Mouse (Mus musculus): ENCODE data around the gene Itpripl2. TPM values are rescaled to one million over a fixed set of nuclear protein-coding genes. Genes with fewer than 3 reads are reported as not detected.

Itpripl2 gene
- polyA plus RNA-seq, 1 experiment: 0.57 TPM

DNA sequence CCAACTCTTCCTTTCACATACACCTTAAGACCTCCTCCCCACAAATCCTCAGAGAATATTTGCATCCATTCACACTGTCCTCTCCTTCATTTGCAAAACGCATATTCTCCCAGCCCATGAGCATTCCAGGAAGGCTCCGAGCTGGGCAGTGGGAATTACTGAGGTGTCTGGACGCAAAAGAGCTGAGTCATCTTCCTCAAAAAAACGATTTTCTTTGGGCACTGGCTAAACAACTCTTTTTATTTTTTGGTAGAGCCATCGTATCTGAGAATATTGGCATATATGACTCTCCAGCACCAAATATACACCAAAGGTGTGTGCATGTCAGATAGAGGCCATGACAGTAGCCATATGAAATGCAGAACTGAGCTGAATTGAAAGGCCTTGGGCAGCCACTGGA is 4.9 kb downstream of the Itpripl2 start:
- H3K4me3 ChIP-seq (ENCODE audit: control insufficient read depth, low read depth, low read length): no peak overlapping the region
- H3K27me3 ChIP-seq (ENCODE audit: control insufficient read depth, insufficient read depth, low read length): peaks cover 3% of the 10 kb centered on the region; the same call in 1 of the 2 replicates
- H3K4me1 ChIP-seq (ENCODE audit: control insufficient read depth, insufficient read depth, low read length): peaks cover 19% of the 10 kb centered on the region
- no peaks in the 10 kb centered on the region for H3K36me3 ChIP-seq (ENCODE audit: control insufficient read depth, insufficient read depth, low read length)
- TF ChIP-seq POLR2A (IDR thresholded peaks at IDR 0.05; ENCODE audit: control insufficient read depth, low read depth, low read length) (no peak), CTCF (IDR thresholded peaks at IDR 0.05; ENCODE audit: control insufficient read depth, insufficient read depth, insufficient replicate concordance, low read depth, low read length) (no peak)
- H3K27ac ChIP-seq (ENCODE audit: control insufficient read depth, insufficient read depth, low read depth, low read length): no peak overlapping the region

DNA sequence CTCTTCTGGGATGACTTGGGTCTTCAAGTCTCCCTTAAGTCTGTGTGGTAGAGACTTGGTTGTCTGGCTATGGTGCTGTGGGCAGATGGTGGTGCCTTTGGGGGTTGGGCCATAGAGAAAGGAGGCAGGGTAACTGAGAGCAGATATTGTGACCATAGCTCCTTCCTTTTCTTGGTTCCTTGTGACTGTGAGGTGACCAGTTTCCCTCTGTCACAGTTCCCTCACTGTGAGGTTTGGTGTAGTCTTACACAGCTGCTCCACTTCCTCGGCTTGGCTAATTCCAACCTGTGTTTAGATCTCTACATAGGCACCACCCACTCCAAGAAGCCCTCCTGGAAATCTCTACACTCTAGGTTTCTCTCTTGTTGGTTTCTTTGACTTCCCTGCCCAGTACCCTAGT is 7.8 kb downstream of the Itpripl2 start:
- Histone ChIP-seq H3K4me3 (ENCODE audit: control insufficient read depth, low read depth, low read length) (no peak overlapping the region), H3K36me3 (ENCODE audit: control insufficient read depth, insufficient read depth, low read length) (no peaks in the 10 kb centered on the region), H3K4me1 (ENCODE audit: control insufficient read depth, insufficient read depth, low read length) (no peaks in the 10 kb centered on the region), H3K27ac (ENCODE audit: control insufficient read depth, insufficient read depth, low read depth, low read length) (no peak overlapping the region), H3K27me3 (ENCODE audit: control insufficient read depth, insufficient read depth, low read length) (no peaks in the 10 kb centered on the region)
- TF ChIP-seq CTCF (IDR thresholded peaks at IDR 0.05; ENCODE audit: control insufficient read depth, insufficient read depth, insufficient replicate concordance, low read depth, low read length) (no peak), POLR2A (IDR thresholded peaks at IDR 0.05; ENCODE audit: control insufficient read depth, low read depth, low read length) (no peak)

DNA sequence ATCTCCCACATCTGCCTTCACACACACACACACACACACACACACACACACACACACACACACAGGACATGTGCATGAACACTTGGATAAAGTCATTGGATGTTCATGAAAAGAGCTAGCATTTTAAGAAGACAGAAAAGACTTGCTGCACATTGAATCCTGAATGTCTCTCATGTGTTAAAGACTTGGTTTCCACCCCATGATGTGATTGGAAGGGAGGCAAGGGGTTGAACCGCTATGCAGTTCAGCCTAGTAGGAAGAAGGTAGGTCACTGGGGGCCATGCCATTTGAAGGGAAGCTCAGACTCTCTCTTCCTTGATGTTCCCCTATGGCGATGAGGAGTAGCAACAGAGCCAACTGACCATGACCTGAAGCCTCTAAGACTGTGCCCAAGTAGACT is 9.8 kb downstream of the Itpripl2 start:
- no peak overlapping the region for H3K27ac ChIP-seq (ENCODE audit: control insufficient read depth, insufficient read depth, low read depth, low read length)
- TF ChIP-seq POLR2A (IDR thresholded peaks at IDR 0.05; ENCODE audit: control insufficient read depth, low read depth, low read length): no peak
- TF ChIP-seq CTCF (IDR thresholded peaks at IDR 0.05; ENCODE audit: control insufficient read depth, insufficient read depth, insufficient replicate concordance, low read depth, low read length): no peak

DNA sequence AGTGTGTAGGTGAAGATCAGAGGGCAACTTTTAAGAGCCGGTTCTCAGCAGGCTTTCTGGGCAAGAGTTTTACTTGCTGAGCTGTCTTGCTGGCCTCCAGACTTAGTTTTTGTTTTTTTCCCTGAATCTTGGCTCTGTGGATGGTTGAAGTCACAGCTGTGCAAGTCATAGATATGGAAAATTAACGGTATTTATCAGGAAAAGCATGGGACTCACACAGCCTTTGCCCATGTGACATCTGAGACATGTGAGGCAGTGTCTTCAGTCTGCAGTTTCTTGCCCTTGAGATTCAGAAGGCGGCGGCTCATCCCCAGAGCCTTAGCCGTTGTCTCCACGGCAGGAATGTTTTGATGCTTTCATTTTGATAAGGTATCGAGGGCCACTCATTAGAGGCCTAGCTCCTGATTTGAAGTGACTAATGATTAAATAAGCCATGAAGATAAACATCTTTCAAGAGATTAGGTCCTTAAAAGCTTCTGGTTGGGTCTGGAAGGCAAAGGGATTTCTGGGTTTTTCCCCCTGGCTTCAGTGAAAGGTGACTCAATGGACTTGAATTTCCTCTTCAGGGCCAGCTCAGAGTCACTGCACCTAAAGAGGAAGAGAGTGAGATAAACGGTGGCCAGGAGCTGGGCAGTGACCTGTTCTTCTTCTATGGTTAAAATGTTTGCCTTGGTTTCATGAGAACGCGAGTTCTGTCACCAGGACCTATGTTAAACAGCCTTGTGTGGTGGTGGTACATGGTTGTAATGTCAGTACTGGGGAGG is 10.5 kb downstream of the Itpripl2 start:
- TF ChIP-seq POLR2A (IDR thresholded peaks at IDR 0.05; ENCODE audit: control insufficient read depth, low read depth, low read length) (no peak), CTCF (IDR thresholded peaks at IDR 0.05; ENCODE audit: control insufficient read depth, insufficient read depth, insufficient replicate concordance, low read depth, low read length) (no peak)
- H3K27ac ChIP-seq (ENCODE audit: control insufficient read depth, insufficient read depth, low read depth, low read length): no peak overlapping the region
- no peaks in the 10 kb centered on the region for H3K27me3 ChIP-seq (ENCODE audit: control insufficient read depth, insufficient read depth, low read length)
- H3K4me1 ChIP-seq (ENCODE audit: control insufficient read depth, insufficient read depth, low read length): no peaks in the 10 kb centered on the region
- no peaks in the 10 kb centered on the region for H3K36me3 ChIP-seq (ENCODE audit: control insufficient read depth, insufficient read depth, low read length)
- H3K4me3 ChIP-seq (ENCODE audit: control insufficient read depth, low read depth, low read length): no peak overlapping the region

More for the DNA sequence above, 9.8 kb downstream of the Itpripl2 start:
- H3K4me3 ChIP-seq (ENCODE audit: control insufficient read depth, low read depth, low read length): no peak overlapping the region
- no peaks in the 10 kb centered on the region for H3K36me3 ChIP-seq (ENCODE audit: control insufficient read depth, insufficient read depth, low read length)
- H3K27me3 ChIP-seq (ENCODE audit: control insufficient read depth, insufficient read depth, low read length): no peaks in the 10 kb centered on the region
- no peaks in the 10 kb centered on the region for H3K4me1 ChIP-seq (ENCODE audit: control insufficient read depth, insufficient read depth, low read length)

DNA sequence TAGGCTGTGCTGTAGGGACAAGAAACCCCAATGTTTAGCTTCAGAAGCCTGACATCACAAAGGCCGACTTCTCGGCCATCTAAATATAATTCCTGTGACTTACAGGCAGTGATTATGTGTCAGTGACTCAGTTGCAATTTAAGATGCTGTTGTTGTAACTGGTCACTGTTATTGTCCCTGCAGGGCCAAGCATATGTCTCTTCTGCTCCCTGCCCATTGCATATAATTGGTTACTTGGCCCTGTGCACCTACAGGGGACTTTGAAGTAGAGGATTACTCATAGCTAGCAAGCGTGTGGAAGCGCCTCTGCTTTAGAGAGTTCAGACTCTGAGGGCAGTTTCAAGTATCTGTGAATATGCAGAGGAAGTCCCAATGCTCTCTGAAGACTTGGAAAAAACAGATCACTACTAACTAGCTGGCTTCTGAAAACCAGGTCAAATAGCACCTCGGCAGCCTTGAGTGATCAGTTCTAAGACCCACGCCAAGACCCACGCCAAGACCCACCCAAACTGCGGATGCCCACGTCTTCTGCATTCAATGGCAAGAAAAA is 11.5 kb downstream of the Itpripl2 start:
- H3K27ac ChIP-seq (ENCODE audit: control insufficient read depth, insufficient read depth, low read depth, low read length): no peak overlapping the region
- H3K27me3 ChIP-seq (ENCODE audit: control insufficient read depth, insufficient read depth, low read length): no peaks in the 10 kb centered on the region
- no peak overlapping the region for H3K4me3 ChIP-seq (ENCODE audit: control insufficient read depth, low read depth, low read length)
- H3K36me3 ChIP-seq (ENCODE audit: control insufficient read depth, insufficient read depth, low read length): no peaks in the 10 kb centered on the region
- H3K4me1 ChIP-seq (ENCODE audit: control insufficient read depth, insufficient read depth, low read length): no peaks in the 10 kb centered on the region
- TF ChIP-seq POLR2A (IDR thresholded peaks at IDR 0.05; ENCODE audit: control insufficient read depth, low read depth, low read length) (no peak), CTCF (IDR thresholded peaks at IDR 0.05; ENCODE audit: control insufficient read depth, insufficient read depth, insufficient replicate concordance, low read depth, low read length) (no peak)

DNA sequence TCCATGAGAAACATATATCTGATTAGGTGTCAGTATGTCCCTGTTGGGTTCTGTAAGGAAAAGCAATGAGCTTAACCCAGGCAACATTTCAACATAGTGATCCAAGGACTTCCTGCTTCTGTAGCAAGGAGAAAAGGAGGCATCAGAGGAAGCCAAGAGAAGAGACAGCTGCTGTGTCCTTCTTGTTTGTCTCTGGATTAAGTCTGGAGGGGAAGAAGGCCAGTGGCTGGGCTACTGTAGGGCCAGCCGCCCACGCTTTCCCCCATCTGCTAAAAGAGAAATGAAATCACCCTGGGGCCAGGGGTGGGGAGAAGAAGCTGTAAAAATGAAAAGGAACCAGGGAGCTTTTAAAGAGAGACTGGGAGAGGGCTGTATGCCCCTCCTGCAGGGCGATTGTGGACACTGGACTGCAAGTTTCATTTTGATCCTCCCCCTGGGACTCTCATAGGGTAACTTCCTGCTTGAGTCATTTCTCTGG is 12.9 kb downstream of the Itpripl2 start:
- H3K36me3 ChIP-seq (ENCODE audit: control insufficient read depth, insufficient read depth, low read length): no peaks in the 10 kb centered on the region
- H3K4me3 ChIP-seq (ENCODE audit: control insufficient read depth, low read depth, low read length): no peak overlapping the region
- H3K4me1 ChIP-seq (ENCODE audit: control insufficient read depth, insufficient read depth, low read length): no peaks in the 10 kb centered on the region
- TF ChIP-seq CTCF (IDR thresholded peaks at IDR 0.05; ENCODE audit: control insufficient read depth, insufficient read depth, insufficient replicate concordance, low read depth, low read length) (no peak), POLR2A (IDR thresholded peaks at IDR 0.05; ENCODE audit: control insufficient read depth, low read depth, low read length) (no peak)
- no peaks in the 10 kb centered on the region for H3K27me3 ChIP-seq (ENCODE audit: control insufficient read depth, insufficient read depth, low read length)
- H3K27ac ChIP-seq (ENCODE audit: control insufficient read depth, insufficient read depth, low read depth, low read length): no peak overlapping the region

DNA sequence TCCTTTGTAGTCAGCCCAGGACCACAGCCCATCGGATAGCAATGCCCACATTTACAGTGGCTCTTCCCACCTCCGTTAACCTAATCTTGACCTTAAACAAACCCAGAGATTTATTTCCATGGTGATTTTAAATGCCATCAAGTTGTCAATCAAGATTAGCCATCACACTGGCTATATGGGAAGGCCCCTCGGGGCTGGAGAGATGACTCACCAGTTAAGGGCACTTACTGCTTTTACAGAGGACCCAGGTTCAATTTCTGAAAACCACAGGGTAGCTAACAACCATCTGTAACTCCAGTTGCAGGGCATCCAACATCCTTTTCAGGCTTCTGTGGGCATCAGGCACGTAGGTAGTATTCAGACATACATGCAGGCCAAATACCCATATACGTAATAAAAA is 15.3 kb downstream of the Itpripl2 start:
- H3K36me3 ChIP-seq (ENCODE audit: control insufficient read depth, insufficient read depth, low read length): no peaks in the 10 kb centered on the region
- H3K4me3 ChIP-seq (ENCODE audit: control insufficient read depth, low read depth, low read length): no peak overlapping the region
- no peak overlapping the region for H3K27ac ChIP-seq (ENCODE audit: control insufficient read depth, insufficient read depth, low read depth, low read length)
- H3K27me3 ChIP-seq (ENCODE audit: control insufficient read depth, insufficient read depth, low read length): no peaks in the 10 kb centered on the region
- no peaks in the 10 kb centered on the region for H3K4me1 ChIP-seq (ENCODE audit: control insufficient read depth, insufficient read depth, low read length)
- no peak for TF ChIP-seq POLR2A (IDR thresholded peaks at IDR 0.05; ENCODE audit: control insufficient read depth, low read depth, low read length)
- no peak for TF ChIP-seq CTCF (IDR thresholded peaks at IDR 0.05; ENCODE audit: control insufficient read depth, insufficient read depth, insufficient replicate concordance, low read depth, low read length)
